Mouse (Mus musculus): ENCODE results near the gene Lalba.

DNA sequence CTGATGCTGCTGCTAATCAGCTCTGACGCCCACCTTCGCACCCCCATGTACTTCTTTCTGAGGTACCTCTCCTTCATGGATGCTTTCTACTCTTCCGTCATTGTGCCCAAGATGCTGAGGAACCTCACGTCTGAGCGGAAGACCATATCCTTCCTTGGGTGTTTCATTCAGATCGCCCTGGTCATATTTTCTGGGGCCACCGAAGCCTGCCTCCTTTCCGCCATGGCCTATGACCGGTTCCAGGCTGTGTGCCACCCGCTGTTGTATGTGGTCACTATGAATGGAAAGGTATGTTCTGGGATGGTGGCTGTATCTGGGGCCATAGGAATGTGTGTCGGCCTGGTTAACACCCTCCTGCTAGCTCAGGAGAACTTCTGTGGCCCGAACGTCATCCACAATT lies 11.0 kb downstream of the Lalba start:
- no peak for TF ChIP-seq CTCF (conservative IDR thresholded peaks at IDR 0.05 in 1 of 2, IDR thresholded peaks at IDR 0.05 in 1 of 2; ENCODE audit: low read depth in 2 of 2, low read length in 2 of 2)
- no peak for TF ChIP-seq SIN3A (IDR thresholded peaks at IDR 0.05; ENCODE audit: low read length)
- no peak for TF ChIP-seq USF1 (IDR thresholded peaks at IDR 0.05; ENCODE audit: low read depth, low read length)
- TF ChIP-seq TCF12 (IDR thresholded peaks at IDR 0.05; ENCODE audit: low read depth, low read length): no peak
- no peak for TF ChIP-seq NELFE (IDR thresholded peaks at IDR 0.05; ENCODE audit: low read depth, low read length)
- no peak for TF ChIP-seq MEF2A (IDR thresholded peaks at IDR 0.05; ENCODE audit: borderline replicate concordance, low read depth, low read length)
- no peak for TF ChIP-seq HCFC1 (IDR thresholded peaks at IDR 0.05; ENCODE audit: low read depth, low read length)
- no peak for TF ChIP-seq EP300 (IDR thresholded peaks at IDR 0.05; ENCODE audit: low read length)

Measured in CH12.LX (cell line).